Mouse (Mus musculus): Measurements from ENCODE around the gene Ptprr.

- TF ChIP-seq CTCF (IDR thresholded peaks at IDR 0.05; ENCODE audit: extremely low read depth, insufficient read depth, low read length), result no peak
- TF ChIP-seq POLR2A (IDR thresholded peaks at IDR 0.05; ENCODE audit: extremely low read depth, insufficient read depth, low read length), result no peak
These were observed 279.8 kb downstream of the Ptprr start for GRCm38 (mm10) chr10:116297854-116298253.

Measured in cortical plate, adult 2 months (tissue).